Mouse (Mus musculus): ENCODE results near the gene Fam227b. TPM values are rescaled to one million over a fixed set of nuclear protein-coding genes. Genes with fewer than 3 reads are reported as not detected.

Gene Fam227b
- total RNA-seq (2021): not detected
- long read RNA-seq, experiment 1: 0 reads
- long read RNA-seq, experiment 2: 0 reads

- peak; percentile 97 to 98 for DNase-seq (ENCODE audit: low spot score in 2 of 2)
These were observed at the start of gene Fam227b, which contains the start of gene Dtwd1 for GRCm38 (mm10) chr2:126151855-126152571. Fam227b (minus strand) TSS chr2:126152004. Dtwd1 (plus strand) TSS chr2:126152141.

- DNase-seq (ENCODE audit: low spot score in 2 of 2): no peak
These were observed 47.2 kb upstream of the Fam227b start for GRCm38 (mm10) chr2:126198971-126199370.

GRCm38 (mm10) chr2:126195631-126196356, 44.0 kb upstream of the Fam227b start:
- no peak for DNase-seq (ENCODE audit: low spot score in 2 of 2)

GRCm38 (mm10) chr2:126192129-126192528, 40.3 kb upstream of the Fam227b start:
- no peak for DNase-seq (ENCODE audit: low spot score in 2 of 2)

GRCm38 (mm10) chr2:126191306-126191705, 39.5 kb upstream of the Fam227b start:
- DNase-seq (ENCODE audit: low spot score in 2 of 2): no peak

- no peak for DNase-seq (ENCODE audit: low spot score in 2 of 2)
These were observed 19.6 kb upstream of the Fam227b start for GRCm38 (mm10) chr2:126171427-126171826.

- no peak for DNase-seq (ENCODE audit: low spot score in 2 of 2)
These were observed 15.2 kb upstream of the Fam227b start for GRCm38 (mm10) chr2:126166848-126167617.

GRCm38 (mm10) chr2:126166335-126166734, 14.5 kb upstream of the Fam227b start:
- DNase-seq (ENCODE audit: low spot score in 2 of 2): no peak

GRCm38 (mm10) chr2:126165277-126166018, 13.6 kb upstream of the Fam227b start:
- DNase-seq (ENCODE audit: low spot score in 2 of 2): no peak

- DNase-seq (ENCODE audit: low spot score in 2 of 2): no peak
These were observed 4.1 kb downstream of the Fam227b start for GRCm38 (mm10) chr2:126147723-126148122.

- no peak for DNase-seq (ENCODE audit: low spot score in 2 of 2)
These were observed 57.2 kb downstream of the Fam227b start for GRCm38 (mm10) chr2:126094616-126095015.

- DNase-seq (ENCODE audit: low spot score in 2 of 2): no peak
These were observed 61.4 kb downstream of the Fam227b start for GRCm38 (mm10) chr2:126090432-126090831.

GRCm38 (mm10) chr2:126086187-126086586, 65.6 kb downstream of the Fam227b start:
- no peak for DNase-seq (ENCODE audit: low spot score in 2 of 2)

GRCm38 (mm10) chr2:126084326-126084725, 67.5 kb downstream of the Fam227b start:
- no peak for DNase-seq (ENCODE audit: low spot score in 2 of 2)

GRCm38 (mm10) chr2:126079086-126079485, 72.7 kb downstream of the Fam227b start:
- no peak for DNase-seq (ENCODE audit: low spot score in 2 of 2)

GRCm38 (mm10) chr2:126076506-126076905, 75.3 kb downstream of the Fam227b start:
- no peak for DNase-seq (ENCODE audit: low spot score in 2 of 2)

- DNase-seq (ENCODE audit: low spot score in 2 of 2): no peak
These were observed 78.1 kb downstream of the Fam227b start for GRCm38 (mm10) chr2:126073744-126074143.

- DNase-seq (ENCODE audit: low spot score in 2 of 2): no peak
These were observed 82.1 kb downstream of the Fam227b start for GRCm38 (mm10) chr2:126069740-126070139.

- no peak for DNase-seq (ENCODE audit: low spot score in 2 of 2)
These were observed 86.4 kb downstream of the Fam227b start for GRCm38 (mm10) chr2:126065303-126065856.

GRCm38 (mm10) chr2:126064814-126065213, 87.0 kb downstream of the Fam227b start:
- no peak for DNase-seq (ENCODE audit: low spot score in 2 of 2)

- no peak for DNase-seq (ENCODE audit: low spot score in 2 of 2)
These were observed 88.9 kb downstream of the Fam227b start for GRCm38 (mm10) chr2:126062876-126063275.

Measured in adrenal gland, postnatal 4 days (tissue).